Mouse (Mus musculus) heart, postnatal 4 days (tissue): ENCODE results near the gene Dtx1. TPM values are rescaled to one million over a fixed set of nuclear protein-coding genes. Genes with fewer than 3 reads are reported as not detected.

Source experiments
- DNase-seq: peaks from one replicate; pipeline ENCODE4 v3.0.0; 2021
- total RNA-seq, 2 experiments: library from RNA; stranded (reverse); gene quantifications; 2 replicates each; pipeline ENCODE4 v1.2.3; 2021

Gene Dtx1
- total RNA-seq, 2 experiments from 2014 or later, result 0.97 to 1.5 TPM

DNA sequence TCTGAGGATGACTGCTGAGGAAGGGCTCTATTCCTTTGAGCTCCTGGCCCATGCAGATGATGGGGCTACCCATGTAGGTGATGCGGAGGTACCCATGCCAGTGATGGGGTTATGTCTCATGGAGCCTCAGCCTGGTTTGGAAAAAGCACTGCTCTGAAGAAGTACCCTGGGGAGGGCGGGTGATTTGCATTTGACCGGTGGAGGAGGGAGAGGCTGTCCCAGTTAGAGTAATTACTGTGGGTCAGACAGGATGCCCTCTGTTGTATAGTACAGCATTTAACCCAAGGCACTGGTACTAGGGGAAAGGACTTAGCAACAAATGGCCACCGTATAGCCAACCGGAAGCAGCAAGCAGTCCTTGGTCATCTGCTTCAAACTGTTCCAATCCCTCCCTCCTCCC lies 76.9 kb downstream of the Dtx1 start:
- DNase-seq, result no peak

DNA sequence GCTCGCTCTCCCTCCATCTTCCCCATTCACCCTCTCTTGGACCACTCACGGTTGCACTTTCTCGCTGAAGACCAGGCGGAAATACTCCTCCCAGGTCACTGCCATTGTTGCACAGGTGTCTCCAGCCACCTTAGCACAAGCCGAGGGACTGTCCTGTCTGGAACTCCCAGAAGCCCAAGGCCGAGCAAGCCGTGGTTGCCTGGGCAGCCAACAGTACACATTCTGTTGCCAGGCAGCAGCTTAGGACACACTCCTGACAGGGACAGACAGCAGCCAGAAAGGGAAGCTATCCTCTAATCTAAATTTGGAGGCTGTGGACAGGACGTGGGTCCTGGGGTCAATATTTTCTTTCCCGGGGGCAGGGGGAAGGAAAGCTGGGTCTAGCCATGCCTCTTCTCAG lies 77.6 kb downstream of the Dtx1 start, which contains the start of gene Cfap73:
Gene Cfap73, minus strand, starts transcription at position 105 of the 400 bp plus-strand sequence.
- DNase-seq, result no peak

DNA sequence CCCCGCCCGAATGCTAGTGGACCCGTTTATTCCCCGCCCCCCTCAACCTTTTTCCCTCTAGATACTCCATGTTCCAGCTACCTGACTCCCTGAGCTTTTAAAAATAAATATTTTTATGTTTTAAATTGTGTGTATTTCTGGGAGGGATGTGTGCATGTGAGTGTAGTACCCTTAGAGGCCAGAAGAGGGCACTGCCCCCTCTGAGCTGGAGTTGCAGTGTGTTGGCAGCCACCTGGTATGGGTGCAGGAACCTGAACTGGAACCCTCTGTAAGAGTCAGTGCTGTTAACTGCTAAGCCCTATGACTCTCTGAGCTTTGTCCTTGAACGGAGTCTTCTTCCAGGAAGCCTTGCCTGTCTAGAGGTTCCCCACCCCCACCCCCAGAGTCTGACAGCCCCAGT lies 79.8 kb downstream of the Dtx1 start:
- DNase-seq, result no peak

DNA sequence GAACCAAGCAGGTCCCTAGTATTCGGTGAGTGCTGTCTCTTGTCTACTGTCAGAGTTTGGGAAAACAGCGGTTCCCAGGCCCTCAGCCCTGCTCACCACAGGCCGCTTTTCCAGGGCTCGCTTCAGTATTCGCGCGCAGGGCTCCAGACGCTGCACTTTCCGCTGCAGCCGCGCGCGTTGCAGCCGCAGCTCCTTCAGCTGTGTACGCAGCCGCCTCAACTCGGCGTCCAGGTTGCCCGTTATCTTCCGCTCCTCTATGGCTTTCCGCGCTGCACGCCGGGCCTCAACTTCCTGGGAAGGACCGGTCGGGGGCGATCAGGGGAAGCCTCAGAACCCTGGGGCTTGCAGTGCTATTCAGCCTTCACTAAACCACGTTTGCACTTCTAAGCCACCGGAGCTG lies 80.6 kb downstream of the Dtx1 start:
- DNase-seq, result no peak

Other genes with a start within 250 kb of the Dtx1 start
- 10 to 100 TPM; 12.2 to 12.4 TPM for gene Sdsl, start 239.1 kb downstream of the Dtx1 start, total RNA-seq
- not detected for gene Sds, start 235.4 kb downstream of the Dtx1 start, total RNA-seq
- gene Plbd2, start 208.3 kb downstream of the Dtx1 start, total RNA-seq, result 10 to 100 TPM; 38.0 to 38.3 TPM
- gene Slc8b1, start 200.8 kb downstream of the Dtx1 start, total RNA-seq, result 1 to 10 TPM; 8.7 to 9.3 TPM
- gene Tpcn1, start 123.3 kb downstream of the Dtx1 start, total RNA-seq, result 10 to 100 TPM; 31.6 to 34.2 TPM
- gene Iqcd, start 122.9 kb downstream of the Dtx1 start, total RNA-seq, result not detected
- gene Rita1, start 99.3 kb downstream of the Dtx1 start, total RNA-seq, result 10 to 100 TPM; 10.7 to 10.8 TPM
- gene Ddx54, start 99.2 kb downstream of the Dtx1 start, total RNA-seq, result 10 to 100 TPM; 30.8 to 32.0 TPM
- gene Cfap73, start 77.7 kb downstream of the Dtx1 start, total RNA-seq, result not detected
- gene Rasal1, start 63.1 kb downstream of the Dtx1 start, total RNA-seq, result under 1 TPM; 0.29 to 0.45 TPM
- gene Oas2, start 37.9 kb upstream of the Dtx1 start, total RNA-seq, result under 1 TPM in 1 of 2 experiments, not detected in 1; 0.24 TPM
- under 1 TPM; 0.07 to 0.14 TPM for gene Oas3, start 65.7 kb upstream of the Dtx1 start, total RNA-seq
- gene Oas1e, start 83.6 kb upstream of the Dtx1 start, total RNA-seq, result not detected
- gene Oas1c, start 100.6 kb upstream of the Dtx1 start, total RNA-seq, result under 1 TPM; 0.36 to 0.91 TPM
- gene Oas1f, start 135.4 kb upstream of the Dtx1 start, total RNA-seq, result not detected
- not detected for gene Oas1h, start 149.5 kb upstream of the Dtx1 start, total RNA-seq
- not detected for gene Oas1g, start 175.7 kb upstream of the Dtx1 start, total RNA-seq
- under 1 TPM; 0.36 to 0.38 TPM for gene Oas1a, start 195.6 kb upstream of the Dtx1 start, total RNA-seq
- gene Oas1d, start 202.6 kb upstream of the Dtx1 start, total RNA-seq, result not detected